Mouse (Mus musculus): Measurements from ENCODE around the gene Fam187a.

Gene Fam187a

DNA sequence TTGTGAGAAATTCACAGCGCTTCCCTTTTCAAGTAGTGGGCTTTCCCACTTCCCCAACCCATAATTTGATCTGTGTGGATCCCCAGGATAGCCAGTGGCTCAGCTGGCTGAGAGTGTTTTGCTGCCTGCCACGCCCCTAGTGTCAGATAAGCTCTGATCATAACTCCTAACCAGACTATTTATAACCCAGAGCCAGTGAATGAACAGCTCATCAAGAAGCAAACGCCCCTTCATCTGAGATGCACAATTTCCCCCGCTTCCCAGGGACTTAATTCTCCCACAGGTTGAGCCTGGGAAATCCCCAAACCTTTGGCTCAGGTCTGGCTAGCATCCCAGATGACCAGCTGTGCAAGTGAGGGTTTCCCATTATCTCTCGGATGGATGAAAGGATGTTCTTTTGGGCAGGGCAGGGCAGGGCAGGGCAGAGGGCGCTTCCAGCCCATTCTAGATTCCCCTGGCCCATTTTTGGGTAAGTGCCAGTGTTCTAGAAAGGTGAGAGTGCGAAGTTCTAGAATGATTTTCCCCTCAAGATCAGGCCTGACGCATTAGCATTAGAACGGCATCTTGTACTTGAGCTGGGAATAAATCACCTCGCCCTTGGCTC, at the start of gene Fam187a:
TSS of gene Fam187a (plus strand) at position 554 of the 604 bp plus-strand sequence.
- DNase-seq: no peak

DNA sequence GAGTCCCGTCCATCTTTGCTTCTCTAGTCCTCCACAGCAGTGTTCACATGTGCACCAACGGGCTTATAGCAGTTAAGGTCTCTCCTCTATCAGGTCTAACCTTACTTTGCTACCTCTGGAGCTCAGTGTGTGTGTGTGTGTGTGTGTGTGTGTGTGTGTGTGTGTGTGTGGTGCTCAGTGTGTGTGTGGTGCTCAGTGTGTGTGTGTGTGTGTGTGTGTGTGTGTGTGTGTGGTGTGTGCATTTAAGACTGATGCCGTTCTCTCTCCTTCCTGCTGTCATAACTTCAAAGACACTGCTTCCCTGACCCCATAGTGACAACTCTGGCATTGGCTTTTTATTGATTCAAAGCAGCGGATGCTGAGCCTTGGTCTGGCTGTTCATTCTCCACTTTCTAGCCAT, 49.4 kb upstream of the Fam187a start, which contains the start of gene Higd1b:
TSS of gene Higd1b (plus strand) at position 301 of the 400 bp plus-strand sequence.
- no peak for DNase-seq

DNA sequence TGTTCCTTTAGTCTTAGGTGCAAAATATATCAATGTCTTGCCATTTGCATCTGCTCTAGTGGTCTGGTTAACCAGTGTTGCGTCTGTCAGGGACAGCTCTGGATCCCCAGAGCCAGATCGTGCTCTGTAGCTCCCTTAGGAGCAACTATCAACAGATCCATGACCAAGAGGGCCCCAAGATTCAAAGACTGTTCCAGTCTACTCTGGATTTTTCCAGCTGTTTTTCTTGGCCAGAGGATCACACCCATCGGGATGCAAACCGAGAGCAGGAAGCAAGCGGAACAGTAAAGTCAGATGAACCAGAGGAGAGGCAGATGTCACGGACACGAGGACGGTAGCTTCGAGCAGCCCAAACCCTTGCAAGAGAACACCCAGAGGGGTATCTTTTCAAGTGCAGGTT, 48.8 kb upstream of the Fam187a start:
- DNase-seq: no peak

- no peak for DNase-seq
Observed at GRCm38 (mm10) chr11:102837385-102837784, 47.6 kb upstream of the Fam187a start.

- DNase-seq: no peak
Observed at GRCm38 (mm10) chr11:102838126-102838525, 46.8 kb upstream of the Fam187a start.

DNA sequence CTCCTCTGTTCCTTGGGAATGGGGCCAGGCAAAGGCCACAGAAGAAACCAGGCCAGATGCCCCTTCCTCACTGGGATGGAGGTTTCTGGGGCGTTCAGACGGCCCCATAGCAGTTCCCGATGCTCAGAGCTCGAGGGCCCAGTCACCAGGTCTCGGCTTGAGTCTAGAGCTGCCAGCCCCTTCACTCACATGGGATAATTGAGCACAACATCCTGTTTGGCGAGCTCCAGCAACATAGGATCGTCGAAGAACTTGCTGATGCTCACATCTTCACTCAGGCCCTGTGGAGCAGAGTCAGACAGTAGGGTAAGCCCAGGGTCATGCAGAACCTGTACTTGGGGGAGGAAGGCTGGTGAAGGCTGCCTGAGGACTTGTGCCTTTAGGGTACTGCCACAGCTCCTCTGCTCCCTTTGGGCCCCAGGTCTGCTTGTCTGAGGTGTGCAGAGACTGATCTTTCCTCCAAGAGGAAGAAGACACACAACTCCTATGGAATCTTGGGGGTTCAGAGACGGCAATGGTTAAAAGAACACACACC, 46.3 kb upstream of the Fam187a start:
- no peak for DNase-seq

GRCm38 (mm10) chr11:102845926-102846325, 39.0 kb upstream of the Fam187a start:
- DNase-seq: no peak

DNA sequence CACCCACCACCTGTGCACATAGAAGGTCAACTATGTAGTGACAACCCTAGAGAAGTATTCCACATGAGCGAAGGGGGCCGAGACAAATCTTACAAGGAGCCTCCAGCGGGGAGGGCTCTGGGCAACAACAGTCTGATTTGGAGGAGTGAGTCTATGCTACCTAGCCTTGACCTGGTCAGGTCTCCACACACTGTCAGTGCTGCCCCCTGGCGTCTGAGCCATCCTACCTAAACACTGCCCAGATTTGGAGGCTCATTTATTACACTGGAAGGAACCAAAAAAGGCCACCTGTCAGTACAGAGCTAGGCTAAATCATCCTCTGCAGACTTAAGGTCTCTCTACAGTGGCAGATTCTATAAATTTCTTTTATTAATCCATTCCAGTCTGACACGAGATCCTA, 33.1 kb upstream of the Fam187a start:
- peak; percentile 73 for DNase-seq

DNA sequence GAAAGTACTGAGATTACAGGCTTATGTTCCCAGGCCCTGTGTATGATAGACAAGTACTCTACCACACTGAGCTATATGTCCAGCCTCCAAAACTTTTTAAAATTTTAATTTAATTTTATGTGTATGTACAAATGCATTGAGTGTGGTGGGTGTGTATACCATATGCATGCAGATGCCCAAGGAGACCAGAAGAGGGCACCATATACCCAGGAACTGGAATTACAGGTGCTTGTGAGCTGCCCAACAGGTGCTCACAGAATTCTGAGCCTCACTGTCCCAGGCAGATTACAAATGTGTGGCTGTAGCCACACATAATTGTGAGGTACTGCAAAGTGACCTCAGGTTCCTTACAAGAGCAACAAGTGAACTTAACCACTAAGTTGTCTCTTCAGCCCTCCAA, 31.2 kb upstream of the Fam187a start:
- no peak for DNase-seq

- DNase-seq: no peak
Observed at GRCm38 (mm10) chr11:102855941-102856340, 29.0 kb upstream of the Fam187a start.

- no peak for DNase-seq
Observed at GRCm38 (mm10) chr11:102858951-102859350, 26.0 kb upstream of the Fam187a start.

DNA sequence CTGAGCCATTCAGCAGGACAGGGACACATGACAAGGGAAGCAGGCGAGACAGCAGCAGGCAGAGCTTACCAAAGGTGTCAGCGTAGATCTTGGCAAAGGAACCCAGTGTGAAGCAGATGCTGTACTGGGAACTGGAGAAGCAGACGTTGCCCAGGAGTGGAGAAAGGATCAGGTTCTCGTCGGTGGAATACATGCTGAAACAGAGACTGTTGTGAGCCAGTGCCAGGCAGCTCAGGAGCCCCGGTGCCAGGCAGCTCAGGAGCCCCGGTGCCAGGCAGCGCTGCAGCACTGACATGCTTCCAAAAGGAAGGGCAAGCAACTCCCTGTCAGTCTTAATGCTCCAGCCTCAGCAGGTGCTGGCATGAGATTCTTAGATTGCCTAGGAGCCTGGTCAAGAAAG, 25.0 kb upstream of the Fam187a start:
- no peak for DNase-seq

- DNase-seq: peak; percentile 76
Observed at GRCm38 (mm10) chr11:102864272-102864671, 20.7 kb upstream of the Fam187a start.

DNA sequence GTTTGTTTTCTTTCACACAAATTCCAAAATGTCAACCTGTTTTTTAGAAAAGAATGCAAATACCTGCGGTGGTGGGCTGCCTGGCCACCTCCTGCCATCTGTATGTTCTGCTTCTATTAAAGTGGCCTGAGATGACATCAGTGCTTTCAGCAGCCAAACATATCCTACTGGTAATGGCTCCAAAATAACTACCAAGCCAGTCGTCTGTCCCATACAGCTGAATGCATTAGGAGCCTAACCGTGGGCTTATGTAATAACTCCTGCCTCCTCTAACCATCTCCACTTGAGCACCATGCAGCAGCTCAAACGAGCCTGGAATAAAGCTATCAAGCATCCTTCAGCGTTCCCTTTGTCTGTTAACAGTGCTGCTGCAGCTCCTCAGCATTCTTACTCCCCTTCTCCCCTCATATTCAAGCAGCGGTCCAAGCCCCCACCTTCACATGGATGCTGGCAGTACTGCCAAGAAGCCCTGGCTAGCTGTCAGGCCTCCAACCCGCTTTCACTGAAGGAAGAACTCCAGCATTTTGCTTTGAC, 10.1 kb upstream of the Fam187a start:
- no peak for DNase-seq

GRCm38 (mm10) chr11:102879558-102879957, 5.4 kb upstream of the Fam187a start:
- no peak for DNase-seq

- peak; percentile 96 for DNase-seq
Observed at GRCm38 (mm10) chr11:102880585-102881313, 4.2 kb upstream of the Fam187a start, which contains the start of the genes Eftud2 and Ccdc103. Eftud2 (minus strand) TSS chr11:102880985. Ccdc103 (plus strand) TSS chr11:102881204.

DNA sequence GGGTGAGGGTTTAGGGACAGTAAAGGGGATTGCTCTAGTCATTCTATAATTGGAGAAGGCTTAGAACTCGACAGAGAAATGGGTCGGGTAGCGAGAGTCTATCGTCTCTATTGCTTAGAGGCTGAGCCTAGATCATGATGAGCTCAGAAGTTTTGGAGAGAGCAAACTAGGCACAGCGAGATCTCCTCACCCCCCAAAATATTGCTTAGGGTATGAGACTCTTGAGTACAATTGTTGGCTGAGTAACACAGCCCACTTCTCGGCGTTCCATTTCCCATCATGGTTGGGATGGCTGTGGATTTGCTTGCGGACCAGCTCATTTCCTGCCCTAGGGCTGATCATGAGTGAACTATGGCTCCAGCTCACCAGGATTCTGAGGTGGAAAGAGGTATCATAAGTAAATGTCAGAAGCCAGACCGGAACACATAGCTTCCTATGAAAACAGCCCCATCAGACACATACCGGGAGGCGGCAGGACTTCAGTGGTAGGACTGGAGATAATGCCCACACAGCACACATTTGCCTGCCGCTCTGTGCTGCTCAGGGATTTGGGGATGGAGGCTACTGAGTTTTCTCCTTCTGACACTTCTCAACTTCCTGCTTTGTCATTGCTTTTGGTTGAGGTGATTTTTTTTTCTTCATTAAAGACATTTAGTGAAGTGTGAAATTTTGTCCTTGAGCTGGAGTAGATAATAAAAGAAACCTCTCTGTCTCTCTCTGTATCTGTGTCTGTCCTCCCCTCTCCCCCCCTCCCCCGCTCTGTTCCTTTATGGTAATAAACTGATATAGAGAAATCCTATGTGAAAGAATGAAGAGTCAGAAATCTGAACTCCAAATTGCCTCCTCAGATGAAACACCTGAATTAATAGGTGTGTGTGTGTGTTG, 3.4 kb upstream of the Fam187a start:
- no peak for DNase-seq

- DNase-seq: no peak
Observed at GRCm38 (mm10) chr11:102887433-102887832, 2.5 kb downstream of the Fam187a start.

GRCm38 (mm10) chr11:102888135-102888534, 3.2 kb downstream of the Fam187a start:
- no peak for DNase-seq

DNA sequence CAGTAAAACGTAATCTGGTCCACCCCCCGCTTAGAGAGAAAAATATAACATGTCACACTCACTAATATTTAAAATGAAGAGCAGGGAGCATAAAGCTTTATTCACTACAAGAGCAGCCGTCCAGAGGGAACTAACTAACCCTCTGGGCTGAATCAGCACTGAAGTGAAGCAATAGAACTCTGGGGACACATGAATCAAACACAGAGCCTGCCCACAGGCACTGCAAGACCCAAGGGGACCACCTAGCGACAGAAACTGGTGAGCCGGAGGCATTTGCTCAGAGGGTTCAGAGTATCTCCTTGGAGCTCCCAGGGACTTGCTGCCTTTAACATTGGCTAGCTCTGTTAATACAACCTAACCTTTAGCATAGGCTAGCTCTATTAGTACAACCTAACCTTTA, 5.1 kb downstream of the Fam187a start:
- no peak for DNase-seq

GRCm38 (mm10) chr11:102893015-102893651, 8.2 kb downstream of the Fam187a start:
- peak; percentile 81 for DNase-seq

DNA sequence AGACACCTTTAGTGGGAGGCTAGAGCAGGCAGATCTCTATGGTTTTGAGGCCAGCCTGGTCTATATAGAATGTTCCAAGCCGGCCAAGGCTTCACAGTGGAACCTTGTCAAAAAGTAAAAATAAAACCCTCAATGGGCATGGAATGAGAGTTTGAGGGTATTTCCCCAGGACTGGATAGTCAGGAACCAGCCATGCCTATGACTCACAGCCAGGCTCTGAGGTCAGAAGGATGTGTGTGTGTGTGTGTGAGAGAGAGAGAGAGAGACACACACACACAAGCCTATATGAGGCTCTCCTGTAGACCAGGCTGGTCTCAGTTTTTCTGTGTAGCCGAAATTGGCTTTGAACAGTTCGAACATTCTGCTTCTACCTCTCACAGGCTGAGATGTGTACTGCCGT, 9.7 kb downstream of the Fam187a start:
- no peak for DNase-seq
